ENCODE assay signal across 24 mouse cellular contexts in genomic region chr5:23049083-23049663, GRCm38 (mm10).
DNase-seq lines count a peak whose midpoint lies in the region; ATAC-seq lines count a peak whose summit lies in the region.
"Had no signal": no experiment of that assay in that cellular context is flagged by ENCODE, and none has a peak within 500 bp of the region (broad histone marks: within the 10 kb centered on the region; RNA-seq: fewer than 3 reads in every experiment).

No protein-coding gene starts in this region.

- no peak overlapping the region; the same call in 1 of the 2 replicates for H3K4me2 ChIP-seq in intestine, embryonic 16.5 days (ENCODE audit: low read depth, low read length)
- no peak overlapping the region for H3K4me2 ChIP-seq in midbrain, embryonic 13.5 days (replicated peaks)
- H3K4me2 ChIP-seq: embryonic facial prominence, embryonic 12.5 days; forebrain, embryonic 13.5 days; forebrain, embryonic 15.5 days had no signal

- H3K27me3 ChIP-seq in intestine, embryonic 16.5 days (replicated peaks; ENCODE audit: control insufficient read depth, insufficient read depth, low read length), result no peaks in the 10 kb centered on the region
- H3K27me3 ChIP-seq in midbrain, embryonic 13.5 days, result no peaks in the 10 kb centered on the region
- H3K27me3 ChIP-seq: CH12.LX; embryonic facial prominence, embryonic 12.5 days; forebrain, embryonic 13.5 days; forebrain, embryonic 15.5 days had no signal

- no peak overlapping the region for H3K9ac ChIP-seq in intestine, embryonic 16.5 days (ENCODE audit: low read depth, low read length)
- H3K9ac ChIP-seq in midbrain, embryonic 13.5 days (replicated peaks), result no peak overlapping the region
- H3K9ac ChIP-seq: embryonic facial prominence, embryonic 12.5 days; forebrain, embryonic 13.5 days; forebrain, embryonic 15.5 days had no signal

- H3K27ac ChIP-seq in intestine, embryonic 16.5 days (ENCODE audit: low read length), result peak overlapping the region; percentile 68; the same call in 1 of the 2 replicates
- H3K27ac ChIP-seq in midbrain, embryonic 13.5 days, result no peak overlapping the region
- H3K27ac ChIP-seq: embryonic facial prominence, embryonic 10.5 days; embryonic facial prominence, embryonic 12.5 days; forebrain, embryonic 13.5 days; forebrain, embryonic 15.5 days had no signal

- ATAC-seq in intestine, embryonic 16.5 days, result peak; percentile 94
- no peak for ATAC-seq in midbrain, embryonic 13.5 days
- ATAC-seq: activated CD4-positive, CD25-positive, alpha-beta regulatory T cell, adult 4 months; CD4-positive, CD25-positive, alpha-beta regulatory T cell, adult 4 months; forebrain, embryonic 13.5 days; forebrain, embryonic 15.5 days; Patski had no signal

- WGBS in intestine, embryonic 16.5 days, result 54% methylated on average over 7 of the region's 7 CpGs
- WGBS in large intestine, adult 2 months, result 18% methylated on average over 7 of the region's 7 CpGs
- WGBS in midbrain, embryonic 13.5 days, result 82% methylated on average over 7 of the region's 7 CpGs

- no peak overlapping the region for H3K4me3 ChIP-seq in intestine, embryonic 16.5 days (ENCODE audit: low read length)
- H3K4me3 ChIP-seq in midbrain, embryonic 13.5 days (replicated peaks), result no peak overlapping the region
- H3K4me3 ChIP-seq: embryonic facial prominence, embryonic 10.5 days; embryonic facial prominence, embryonic 12.5 days; forebrain, embryonic 13.5 days; forebrain, embryonic 15.5 days had no signal

- intact Hi-C loops in heart, postnatal 25 days (cut with DNase I), result no loop called here

- no peaks in the 10 kb centered on the region for H3K4me1 ChIP-seq in intestine, embryonic 16.5 days (ENCODE audit: control insufficient read depth, insufficient read depth, low read length)
- peaks cover 8% of the 10 kb centered on the region; the same call in 1 of the 2 replicates for H3K4me1 ChIP-seq in midbrain, embryonic 13.5 days (replicated peaks)
- H3K4me1 ChIP-seq: embryonic facial prominence, embryonic 10.5 days; embryonic facial prominence, embryonic 12.5 days; forebrain, embryonic 13.5 days; forebrain, embryonic 15.5 days had no signal

- H3K36me3 ChIP-seq in intestine, embryonic 16.5 days (ENCODE audit: control insufficient read depth, insufficient read depth, low read length), result no peaks in the 10 kb centered on the region
- H3K36me3 ChIP-seq in midbrain, embryonic 13.5 days, result no peaks in the 10 kb centered on the region
- H3K36me3 ChIP-seq: embryonic facial prominence, embryonic 10.5 days; embryonic facial prominence, embryonic 12.5 days; forebrain, embryonic 15.5 days; G1E had no signal

- DNase-seq in heart, adult 11 months, result peak; percentile 74
- no peak for DNase-seq in heart, postnatal 25 days (ENCODE audit: low spot score)
- peak; percentile 19 for DNase-seq in large intestine, adult 2 months (ENCODE audit: low read depth, low spot score)
- DNase-seq in right cerebral cortex, postnatal 10 days (ENCODE audit: low spot score in 2 of 2), result no peak
- DNase-seq: adrenal gland, adult 8-10 months; adrenal gland, postnatal 14 days; adrenal gland, postnatal 36 days; B cell, adult 2 months; cerebellum, adult 11-12 months; cerebellum, adult 2 months; cerebellum, adult 9-10 months; cerebellum, postnatal 10 days; cerebellum, postnatal 25 days had no signal

- no peaks in the 10 kb centered on the region for H3K9me3 ChIP-seq in intestine, embryonic 16.5 days (ENCODE audit: control insufficient read depth, low read length)
- H3K9me3 ChIP-seq in midbrain, embryonic 13.5 days, result no peaks in the 10 kb centered on the region
- H3K9me3 ChIP-seq: embryonic facial prominence, embryonic 10.5 days; embryonic facial prominence, embryonic 12.5 days; forebrain, embryonic 13.5 days; forebrain, embryonic 15.5 days; G1E had no signal

Comparison
In these comparisons a context has a peak if more than half of its experiments do, and no peak if none do; other contexts are left out.
1. DNase-seq: peak in heart, adult 11 months (single experiment) and large intestine, adult 2 months (single experiment); none in heart, postnatal 25 days (single experiment) and right cerebral cortex, postnatal 10 days (0 of 2).